Mouse (Mus musculus): ENCODE results near the gene Rara. TPM values are rescaled to one million over a fixed set of nuclear protein-coding genes. Genes with fewer than 3 reads are reported as not detected.

Rara gene
- polyA plus RNA-seq, 1 experiment: 63.5 TPM

DNA sequence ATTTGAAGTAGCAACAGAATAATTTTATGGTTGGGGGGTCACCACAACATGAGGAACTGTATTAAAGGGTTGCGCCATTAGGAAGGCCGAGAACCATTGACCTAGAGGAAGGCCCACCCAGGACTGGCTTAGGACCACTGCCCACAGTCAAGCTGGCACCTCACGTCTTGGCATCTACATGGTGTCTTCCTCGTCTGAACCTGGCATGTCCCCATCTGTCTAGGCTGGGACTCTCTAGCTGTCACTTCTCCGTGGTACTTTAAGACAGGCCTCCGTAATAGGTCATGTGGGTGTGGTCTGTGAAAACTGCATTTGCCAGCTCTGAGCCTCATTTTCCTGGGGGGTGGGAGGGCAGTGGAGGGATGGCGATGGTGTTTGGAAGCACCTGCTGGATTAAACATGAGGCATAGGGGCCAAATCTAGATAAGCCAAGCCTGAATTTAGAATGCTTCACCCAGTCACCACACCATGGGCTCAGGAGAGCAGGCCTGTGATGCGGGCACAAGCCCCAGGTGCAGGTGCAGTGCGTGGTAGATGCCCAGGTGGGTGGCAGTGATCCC, 45.3 kb downstream of the Rara start:
- peaks cover 18% of the 10 kb centered on the region for H3K4me1 ChIP-seq (replicated peaks; ENCODE audit: control insufficient read depth, insufficient read depth, low read length)
- H3K27ac ChIP-seq (ENCODE audit: control insufficient read depth, insufficient read depth, low read length): no peak overlapping the region
- peaks cover 41% of the 10 kb centered on the region for H3K36me3 ChIP-seq (ENCODE audit: control insufficient read depth, insufficient read depth, low read length)
- no peak overlapping the region for H3K4me3 ChIP-seq (ENCODE audit: control insufficient read depth, insufficient read depth, low read length)
- 92% methylated on average over 9 of the region's 9 CpGs for WGBS
- no peak for TF ChIP-seq CTCF (IDR thresholded peaks at IDR 0.05; ENCODE audit: borderline replicate concordance, control insufficient read depth, extremely low read depth, insufficient read depth, low read length, poor library complexity)
- TF ChIP-seq POLR2A (IDR thresholded peaks at IDR 0.05; ENCODE audit: control insufficient read depth, extremely low read depth, insufficient read depth, low read length, poor library complexity): no peak
- DNase-seq: no peak
- no peaks in the 10 kb centered on the region for H3K27me3 ChIP-seq (ENCODE audit: control insufficient read depth, insufficient read depth, low read length)

DNA sequence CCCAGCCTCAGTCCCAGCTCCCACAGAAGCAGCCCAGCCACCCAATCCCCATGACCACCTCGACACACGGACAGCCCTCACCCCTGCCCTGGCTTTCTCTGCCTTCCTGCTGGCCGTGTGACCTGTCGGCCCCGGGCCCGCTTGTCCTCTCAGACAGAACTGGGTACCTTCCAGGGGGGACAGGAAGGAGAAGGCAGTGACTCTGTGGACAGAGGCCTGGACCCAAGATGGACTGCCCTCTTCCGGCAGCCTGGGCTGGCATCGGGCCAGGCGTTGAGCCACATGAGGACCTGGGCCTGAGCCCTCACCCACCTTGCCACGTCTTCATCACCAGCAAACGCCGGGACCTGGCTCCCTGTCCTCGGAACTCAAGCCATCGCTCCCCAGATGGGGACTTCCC, 46.0 kb downstream of the Rara start:
- TF ChIP-seq CTCF (IDR thresholded peaks at IDR 0.05; ENCODE audit: borderline replicate concordance, control insufficient read depth, extremely low read depth, insufficient read depth, low read length, poor library complexity) (no peak), POLR2A (IDR thresholded peaks at IDR 0.05; ENCODE audit: control insufficient read depth, extremely low read depth, insufficient read depth, low read length, poor library complexity) (no peak)
- 98% methylated on average over 14 of the region's 14 CpGs for WGBS
- peaks cover 41% of the 10 kb centered on the region for H3K36me3 ChIP-seq (ENCODE audit: control insufficient read depth, insufficient read depth, low read length)
- peaks cover 11% of the 10 kb centered on the region for H3K4me1 ChIP-seq (replicated peaks; ENCODE audit: control insufficient read depth, insufficient read depth, low read length)
- H3K27ac ChIP-seq (ENCODE audit: control insufficient read depth, insufficient read depth, low read length): no peak overlapping the region
- no peak for DNase-seq
- no peaks in the 10 kb centered on the region for H3K27me3 ChIP-seq (ENCODE audit: control insufficient read depth, insufficient read depth, low read length)
- H3K4me3 ChIP-seq (ENCODE audit: control insufficient read depth, insufficient read depth, low read length): no peak overlapping the region

DNA sequence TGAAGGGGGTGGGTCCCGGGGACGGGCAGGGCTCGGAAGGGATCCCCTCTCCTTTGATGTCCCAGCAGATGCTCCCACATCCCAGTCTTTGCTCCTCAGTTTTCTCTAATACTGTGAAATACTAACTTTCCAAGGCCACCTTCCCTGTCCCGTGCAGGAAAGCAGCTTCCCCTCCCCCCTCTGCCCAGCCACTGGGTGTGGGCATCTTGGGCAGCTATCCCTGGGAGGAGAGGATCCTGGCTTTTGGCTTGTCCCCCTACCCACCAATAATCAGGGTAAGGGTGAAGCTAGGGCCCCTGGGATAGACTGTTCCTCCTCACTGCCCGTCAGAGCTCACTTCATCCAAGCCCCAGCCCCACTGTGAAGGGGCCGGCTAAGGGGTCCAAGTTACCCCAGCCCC, 46.6 kb downstream of the Rara start:
- H3K4me3 ChIP-seq (ENCODE audit: control insufficient read depth, insufficient read depth, low read length): no peak overlapping the region
- WGBS: 97% methylated on average over 6 of the region's 6 CpGs
- H3K27me3 ChIP-seq (ENCODE audit: control insufficient read depth, insufficient read depth, low read length): no peaks in the 10 kb centered on the region
- H3K4me1 ChIP-seq (replicated peaks; ENCODE audit: control insufficient read depth, insufficient read depth, low read length): peaks cover 5% of the 10 kb centered on the region; the same call in 1 of the 2 replicates
- no peak overlapping the region for H3K27ac ChIP-seq (ENCODE audit: control insufficient read depth, insufficient read depth, low read length)
- TF ChIP-seq POLR2A (IDR thresholded peaks at IDR 0.05; ENCODE audit: control insufficient read depth, extremely low read depth, insufficient read depth, low read length, poor library complexity) (no peak), CTCF (IDR thresholded peaks at IDR 0.05; ENCODE audit: borderline replicate concordance, control insufficient read depth, extremely low read depth, insufficient read depth, low read length, poor library complexity) (no peak)
- H3K36me3 ChIP-seq (ENCODE audit: control insufficient read depth, insufficient read depth, low read length): peaks cover 41% of the 10 kb centered on the region
- no peak for DNase-seq

DNA sequence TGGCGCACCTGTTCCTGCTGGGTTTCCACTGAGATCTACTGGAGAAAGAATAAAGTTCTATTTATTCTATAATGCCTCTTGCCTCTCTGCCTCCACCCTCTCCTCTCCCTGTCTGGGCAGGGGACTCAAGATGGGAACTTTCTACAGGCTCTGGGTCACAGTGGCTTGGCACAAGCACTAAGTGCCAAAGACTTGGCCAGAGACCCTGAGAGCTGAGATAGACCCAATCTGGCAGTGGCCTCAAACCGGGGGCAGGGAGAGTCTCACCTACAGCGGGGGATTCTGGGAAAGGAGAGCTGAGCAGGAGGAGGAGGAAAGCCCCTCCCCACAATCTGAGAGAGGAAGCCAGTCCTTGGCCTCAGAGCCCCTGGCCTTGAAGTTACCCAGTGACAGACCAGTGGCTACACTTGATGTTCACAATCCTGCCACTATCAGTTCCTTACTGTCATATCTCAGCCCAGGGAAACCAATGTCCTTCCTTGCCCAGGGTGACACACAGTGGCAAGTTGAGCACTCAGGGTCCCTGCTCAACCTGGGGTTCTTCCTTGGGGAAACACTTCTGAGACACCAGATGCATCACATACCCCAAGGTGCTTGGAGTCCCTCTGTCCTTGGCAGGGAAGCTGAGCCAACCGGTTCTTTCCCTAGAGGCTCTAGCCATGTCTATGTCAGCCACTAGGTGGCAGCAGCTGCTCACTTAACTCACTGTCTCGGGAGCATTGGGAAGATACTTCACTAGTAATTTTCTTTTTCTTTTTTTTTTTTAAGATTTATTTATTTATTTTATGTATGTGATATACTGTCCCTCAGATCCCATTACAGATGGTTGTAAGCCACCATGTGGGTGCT, 47.5 kb downstream of the Rara start:
- no peak overlapping the region for H3K4me3 ChIP-seq (ENCODE audit: control insufficient read depth, insufficient read depth, low read length)
- H3K4me1 ChIP-seq (replicated peaks; ENCODE audit: control insufficient read depth, insufficient read depth, low read length): no peaks in the 10 kb centered on the region
- H3K27me3 ChIP-seq (ENCODE audit: control insufficient read depth, insufficient read depth, low read length): no peaks in the 10 kb centered on the region
- DNase-seq: peak; percentile 74
- TF ChIP-seq POLR2A (IDR thresholded peaks at IDR 0.05; ENCODE audit: control insufficient read depth, extremely low read depth, insufficient read depth, low read length, poor library complexity): no peak
- TF ChIP-seq CTCF (IDR thresholded peaks at IDR 0.05; ENCODE audit: borderline replicate concordance, control insufficient read depth, extremely low read depth, insufficient read depth, low read length, poor library complexity): peak; percentile 42; the same call in 1 of the 2 replicates
- no peak overlapping the region for H3K27ac ChIP-seq (ENCODE audit: control insufficient read depth, insufficient read depth, low read length)
- peaks cover 35% of the 10 kb centered on the region for H3K36me3 ChIP-seq (ENCODE audit: control insufficient read depth, insufficient read depth, low read length)
- 68% methylated on average over 5 of the region's 5 CpGs for WGBS

DNA sequence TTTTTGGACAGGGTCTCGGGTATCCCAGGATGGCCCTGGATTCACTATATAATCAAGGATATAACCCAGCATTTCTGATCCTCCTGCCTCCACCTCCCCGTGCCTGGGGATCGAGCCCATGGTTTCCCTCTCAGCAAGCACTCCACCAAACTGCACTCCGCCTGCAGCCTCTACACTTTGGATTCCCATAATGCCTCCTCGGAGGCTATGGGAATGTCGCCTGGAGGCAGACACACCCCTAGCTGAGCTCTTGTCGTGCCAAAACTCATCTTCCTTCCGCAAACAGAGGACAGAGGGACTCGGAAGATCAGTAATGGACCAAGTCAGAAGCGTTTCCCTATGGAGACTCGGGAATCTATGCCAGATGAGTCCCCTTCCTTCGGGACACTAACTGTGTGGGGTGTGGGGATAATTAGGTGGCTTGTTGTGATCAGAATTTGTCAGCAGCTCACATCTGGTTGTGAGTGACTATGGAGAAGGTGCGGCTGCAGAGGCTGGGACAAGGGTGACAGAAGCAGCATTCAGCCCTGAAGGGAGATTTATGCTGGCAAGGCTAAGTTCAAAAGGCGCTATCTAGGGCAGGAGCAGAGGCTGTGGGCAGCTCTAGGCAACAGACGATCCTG, 51.0 kb downstream of the Rara start:
- TF ChIP-seq CTCF (IDR thresholded peaks at IDR 0.05; ENCODE audit: borderline replicate concordance, control insufficient read depth, extremely low read depth, insufficient read depth, low read length, poor library complexity): no peak
- TF ChIP-seq POLR2A (IDR thresholded peaks at IDR 0.05; ENCODE audit: control insufficient read depth, extremely low read depth, insufficient read depth, low read length, poor library complexity): no peak
- WGBS: 89% methylated on average over 15 of the region's 15 CpGs
- no peak overlapping the region for H3K27ac ChIP-seq (ENCODE audit: control insufficient read depth, insufficient read depth, low read length)
- peaks cover 13% of the 10 kb centered on the region for H3K4me1 ChIP-seq (replicated peaks; ENCODE audit: control insufficient read depth, insufficient read depth, low read length)
- H3K27me3 ChIP-seq (ENCODE audit: control insufficient read depth, insufficient read depth, low read length): no peaks in the 10 kb centered on the region
- no peak overlapping the region for H3K4me3 ChIP-seq (ENCODE audit: control insufficient read depth, insufficient read depth, low read length)
- no peak for DNase-seq
- peaks cover 6% of the 10 kb centered on the region for H3K36me3 ChIP-seq (ENCODE audit: control insufficient read depth, insufficient read depth, low read length)

DNA sequence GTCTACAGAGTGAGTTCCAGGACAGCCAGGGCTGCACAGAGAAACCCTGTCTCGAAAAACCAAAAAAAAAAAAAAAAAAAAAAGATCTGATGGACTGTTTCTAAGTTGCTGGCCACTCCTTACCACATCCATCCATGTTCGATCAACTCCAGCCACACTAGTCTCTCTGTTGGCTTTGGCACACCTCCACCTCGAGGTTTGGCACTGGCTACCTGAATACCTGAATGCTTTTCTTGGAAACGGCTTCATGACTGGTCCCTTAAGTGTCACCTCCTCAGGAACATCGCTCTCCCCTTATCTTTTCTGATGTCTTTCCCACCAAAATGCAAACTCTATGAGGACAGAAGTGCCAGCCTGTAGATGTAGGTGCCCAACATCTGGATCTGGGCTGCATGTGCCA, 51.7 kb downstream of the Rara start:
- Histone ChIP-seq H3K27me3 (ENCODE audit: control insufficient read depth, insufficient read depth, low read length) (no peaks in the 10 kb centered on the region), H3K4me1 (replicated peaks; ENCODE audit: control insufficient read depth, insufficient read depth, low read length) (peaks cover 13% of the 10 kb centered on the region), H3K27ac (ENCODE audit: control insufficient read depth, insufficient read depth, low read length) (no peak overlapping the region), H3K4me3 (ENCODE audit: control insufficient read depth, insufficient read depth, low read length) (no peak overlapping the region), H3K36me3 (ENCODE audit: control insufficient read depth, insufficient read depth, low read length) (no peaks in the 10 kb centered on the region)
- WGBS: 79% methylated on average over 5 of the region's 5 CpGs
- TF ChIP-seq CTCF (IDR thresholded peaks at IDR 0.05; ENCODE audit: borderline replicate concordance, control insufficient read depth, extremely low read depth, insufficient read depth, low read length, poor library complexity) (no peak), POLR2A (IDR thresholded peaks at IDR 0.05; ENCODE audit: control insufficient read depth, extremely low read depth, insufficient read depth, low read length, poor library complexity) (no peak)
- DNase-seq: no peak
